Mouse (Mus musculus) liver, embryonic 13.5 days (tissue): ENCODE data around the gene Ncln. TPM values are rescaled to one million over a fixed set of nuclear protein-coding genes. Genes with fewer than 3 reads are reported as not detected.
"Not testable (repeated sequence)": the region's sequence is repeated elsewhere in the genome, so short reads cannot be mapped to it uniquely, and the experiment has no call there.

Experiments used
- ATAC-seq: fragments of 200-750 bp; cut with Nextera tagmentation; 2 replicates; pipeline ENCODE4 v1.8.0; 2017; ENCODE audit warnings: low read depth, mild to moderate bottlenecking, moderate number of reproducible peaks, moderate library complexity
- DNase-seq: peaks from one replicate; pipeline ENCODE4 v3.0.0; 2022
- H3K27ac ChIP-seq: fragments of 300-500 bp; sonication (generic); 2 replicates; pipeline ENCODE4 v1.5.1; 2015; ENCODE audit warnings: moderate library complexity, mild to moderate bottlenecking, inconsistent platforms
- H3K27me3 ChIP-seq: fragments of 300-500 bp; sonication (generic); 2 replicates; pipeline ENCODE4 v1.6.1; 2015; ENCODE audit warnings: mild to moderate bottlenecking, inconsistent platforms
- H3K36me3 ChIP-seq: fragments of 300-500 bp; sonication (generic); 2 replicates; pipeline ENCODE4 v1.6.1; 2015; ENCODE audit warnings: mild to moderate bottlenecking, inconsistent platforms
- H3K4me1 ChIP-seq: fragments of 300-500 bp; sonication (generic); replicated peaks from 2 replicates; pipeline ENCODE4 v1.6.1; 2015; ENCODE audit warnings: inconsistent platforms
- H3K4me2 ChIP-seq: fragments of 300-500 bp; sonication (generic); 2 replicates; pipeline ENCODE4 v1.6.1; 2015; ENCODE audit warnings: inconsistent platforms, mild to moderate bottlenecking, moderate library complexity
- H3K4me3 ChIP-seq: fragments of 300-500 bp; sonication (generic); replicated peaks from 2 replicates; pipeline ENCODE4 v1.5.1; 2015; ENCODE audit warnings: mild to moderate bottlenecking, inconsistent platforms
- H3K9ac ChIP-seq: fragments of 300-500 bp; sonication (generic); 2 replicates; pipeline ENCODE4 v1.6.1; 2015; ENCODE audit warnings: mild to moderate bottlenecking, inconsistent platforms
- H3K9me3 ChIP-seq: fragments of 300-500 bp; sonication (generic); replicated peaks from 2 replicates; pipeline ENCODE4 v1.6.1; 2016; ENCODE audit warnings: inconsistent platforms
- WGBS: fragments of 180-500 bp; shearing (Covaris S2); methylation state at CpG from one replicate; pipeline ENCODE4 v1.1.7; 2015; ENCODE audit not compliant: insufficient replicate concordance; 5-methylcytosine and 5-hydroxymethylcytosine counted together
- microRNA-seq: library from miRNA; unstranded; fragments of <30 nt; microRNA quantifications from one replicate; pipeline ENCODE4, GENCODE M21; 2016
- polyA plus RNA-seq: library from polyadenylated mRNA; unstranded; fragments of >200 nt; fragmentation: Nextera tagmentation; extraction: Ambion mirVana; gene quantifications from 2 replicates; pipeline ENCODE4 v1.2.1, GENCODE M21; 2015

Ncln gene
- polyA plus RNA-seq, 1 experiment from 2014 or later = 41.5 TPM

DNA sequence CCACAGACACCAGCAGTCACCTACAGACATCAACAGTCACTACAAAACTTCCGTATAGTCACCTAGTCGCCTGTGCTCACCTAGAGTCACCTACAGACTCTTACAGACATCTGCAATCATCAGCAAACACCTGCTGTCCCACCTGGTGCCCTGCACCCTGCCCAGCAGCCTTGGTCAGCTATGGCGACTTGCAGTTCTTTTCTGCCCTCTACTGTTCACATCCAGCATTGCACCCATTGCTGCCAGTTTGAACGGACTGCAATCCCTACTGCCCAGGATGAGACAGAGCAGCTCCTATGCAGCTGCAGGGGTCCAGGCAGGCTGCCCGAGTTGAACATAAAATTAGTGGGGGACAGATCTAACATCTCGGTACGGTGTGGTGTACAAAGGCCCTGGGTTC lies 46.1 kb downstream of the Ncln start:
- H3K9me3 ChIP-seq = no peaks in the 10 kb centered on the region
- H3K4me3 ChIP-seq = no peak overlapping the region
- under 1% methylated on average over 7 of the region's 7 CpGs for WGBS
- H3K4me2 ChIP-seq = no peak overlapping the region
- no peak overlapping the region for H3K9ac ChIP-seq
- H3K36me3 ChIP-seq = no peaks in the 10 kb centered on the region
- H3K27ac ChIP-seq = no peak overlapping the region
- peak; percentile 65; the same call in 1 of the 2 replicates for ATAC-seq
- H3K4me1 ChIP-seq = no peaks in the 10 kb centered on the region
- H3K27me3 ChIP-seq = peaks cover 69% of the 10 kb centered on the region
- DNase-seq = peak; percentile 68

DNA sequence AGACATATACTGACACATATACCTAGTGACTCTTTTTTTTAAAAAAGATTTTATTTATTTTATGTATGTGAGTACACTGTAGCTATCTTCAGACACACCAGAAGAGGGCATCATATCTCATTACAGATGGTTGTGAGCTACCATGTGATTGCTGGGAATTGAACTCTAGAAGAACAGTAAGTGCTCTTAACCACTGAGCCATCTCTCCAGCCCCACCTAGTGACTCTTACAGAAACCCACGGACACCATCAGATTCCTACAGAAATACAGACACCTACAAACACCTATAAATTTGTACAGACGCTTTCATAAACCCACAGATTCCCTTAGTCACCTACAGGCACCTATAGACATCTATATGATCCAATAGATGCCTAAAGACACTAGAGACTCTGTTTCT lies 50.7 kb downstream of the Ncln start:
- H3K36me3 ChIP-seq, DNase-seq, ATAC-seq, H3K9me3 ChIP-seq, H3K4me2 ChIP-seq, H3K27ac ChIP-seq, H3K4me1 ChIP-seq, H3K9ac ChIP-seq, H3K4me3 ChIP-seq: not testable (repeated sequence)
- H3K27me3 ChIP-seq = peaks cover 30% of the 10 kb centered on the region
- WGBS = 20% methylated on average over 2 of the region's 2 CpGs

DNA sequence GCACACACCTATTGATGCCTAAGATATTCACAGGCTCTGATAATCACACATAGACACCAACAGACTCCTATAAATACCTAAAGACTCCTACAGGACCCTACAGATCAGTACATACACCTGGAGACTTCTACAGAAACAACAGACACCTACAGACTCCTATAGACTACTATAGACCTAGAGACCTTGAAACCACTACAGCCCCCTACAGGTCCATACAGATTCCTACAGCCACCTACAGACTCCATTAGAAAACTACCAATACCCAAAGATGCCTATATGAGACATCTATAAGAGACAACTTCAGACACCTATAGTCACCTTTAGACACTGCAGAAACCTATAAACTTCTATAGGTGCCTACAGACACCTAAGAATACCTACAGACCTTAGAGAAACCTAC lies 55.2 kb downstream of the Ncln start:
- Histone ChIP-seq H3K9ac (no peak overlapping the region), H3K4me1 (no peaks in the 10 kb centered on the region), H3K36me3 (no peaks in the 10 kb centered on the region), H3K27me3 (peaks cover 12% of the 10 kb centered on the region; the same call in 1 of the 2 replicates), H3K27ac (no peak overlapping the region), H3K4me3 (no peak overlapping the region), H3K9me3 (no peaks in the 10 kb centered on the region), H3K4me2 (no peak overlapping the region)
- ATAC-seq (no peak), DNase-seq (no peak)

Small RNA genes lying within 50 kb of the gene (microRNA-seq; reads per million reads assigned to microRNA genes)
- gene Gm25595 = not detected

Other genes starting within 250 kb of the Ncln start
- 1.2 and 1.8 TPM in 2 replicates for gene Matk, start 243.5 kb downstream of the Ncln start, polyA plus RNA-seq
- 130 and 134 TPM in 2 replicates for gene Mrpl54, start 229.5 kb downstream of the Ncln start, polyA plus RNA-seq
- gene Apba3, start 229.4 kb downstream of the Ncln start, polyA plus RNA-seq = 24.5 and 26.7 TPM in 2 replicates
- 0.35 and 0.43 TPM in 2 replicates for gene Tjp3, start 204.8 kb downstream of the Ncln start, polyA plus RNA-seq
- 13.2 and 16.7 TPM in 2 replicates for gene Pip5k1c, start 203.4 kb downstream of the Ncln start, polyA plus RNA-seq
- 29.5 and 33.0 TPM in 2 replicates for gene Cactin, start 175.3 kb downstream of the Ncln start, polyA plus RNA-seq
- 5.2 and 5.3 TPM in 2 replicates for gene Tbxa2r, start 167.7 kb downstream of the Ncln start, polyA plus RNA-seq
- gene Gipc3, start 153.1 kb downstream of the Ncln start, polyA plus RNA-seq = not detected in 2 replicates
- gene Hmg20b, start 145.9 kb downstream of the Ncln start, polyA plus RNA-seq = 27.1 and 30.3 TPM in 2 replicates
- gene Mfsd12, start 138.9 kb downstream of the Ncln start, polyA plus RNA-seq = 12.5 and 13.1 TPM in 2 replicates
- gene 4930404N11Rik, start 130.6 kb downstream of the Ncln start, polyA plus RNA-seq = 1.2 and 1.4 TPM in 2 replicates
- gene Fzr1, start 117.9 kb downstream of the Ncln start, polyA plus RNA-seq = 89.5 and 94.1 TPM in 2 replicates
- 61.1 and 68.7 TPM in 2 replicates for gene Dohh, start 112.0 kb downstream of the Ncln start, polyA plus RNA-seq
- 0.86 and 0.89 TPM in 2 replicates for gene Gm48551, start 111.9 kb downstream of the Ncln start, polyA plus RNA-seq
- gene Gm48552, start 107.4 kb downstream of the Ncln start, polyA plus RNA-seq = 0.93 TPM in 1 of 2 replicates, not detected in the other
- gene Smim24, start 103.3 kb downstream of the Ncln start, polyA plus RNA-seq = 1.8 TPM in 2 replicates
- 9.8 and 9.9 TPM in 2 replicates for gene Nfic, start 40.8 kb downstream of the Ncln start, polyA plus RNA-seq
- gene Celf5, start 13.7 kb downstream of the Ncln start, polyA plus RNA-seq = 0.13 and 0.15 TPM in 2 replicates
- gene S1pr4, start 3.7 kb upstream of the Ncln start, polyA plus RNA-seq = 2.3 and 2.4 TPM in 2 replicates
- 7.2 and 7.5 TPM in 2 replicates for gene Gna15, start 27.8 kb upstream of the Ncln start, polyA plus RNA-seq
- 20.0 and 21.4 TPM in 2 replicates for gene Gna11, start 48.8 kb upstream of the Ncln start, polyA plus RNA-seq
- 201 and 215 TPM in 2 replicates for gene Aes, start 63.1 kb upstream of the Ncln start, polyA plus RNA-seq
- 2.3 and 2.7 TPM in 2 replicates for gene Tle2, start 78.2 kb upstream of the Ncln start, polyA plus RNA-seq
- 7.3 and 7.6 TPM in 2 replicates for gene Tle6, start 104.7 kb upstream of the Ncln start, polyA plus RNA-seq
- 0.50 and 0.56 TPM in 2 replicates for gene BC025920, start 109.9 kb upstream of the Ncln start, polyA plus RNA-seq
- gene Sirt6, start 131.4 kb upstream of the Ncln start, polyA plus RNA-seq = 10.7 and 10.9 TPM in 2 replicates
- 1.9 and 2.2 TPM in 2 replicates for gene Ankrd24, start 132.1 kb upstream of the Ncln start, polyA plus RNA-seq
- 1.7 and 2.6 TPM in 2 replicates for gene Gm10778, start 152.7 kb upstream of the Ncln start, polyA plus RNA-seq
- 4.8 and 5.7 TPM in 2 replicates for gene Zfp433, start 208.4 kb upstream of the Ncln start, polyA plus RNA-seq